In the genomic region with DNA sequence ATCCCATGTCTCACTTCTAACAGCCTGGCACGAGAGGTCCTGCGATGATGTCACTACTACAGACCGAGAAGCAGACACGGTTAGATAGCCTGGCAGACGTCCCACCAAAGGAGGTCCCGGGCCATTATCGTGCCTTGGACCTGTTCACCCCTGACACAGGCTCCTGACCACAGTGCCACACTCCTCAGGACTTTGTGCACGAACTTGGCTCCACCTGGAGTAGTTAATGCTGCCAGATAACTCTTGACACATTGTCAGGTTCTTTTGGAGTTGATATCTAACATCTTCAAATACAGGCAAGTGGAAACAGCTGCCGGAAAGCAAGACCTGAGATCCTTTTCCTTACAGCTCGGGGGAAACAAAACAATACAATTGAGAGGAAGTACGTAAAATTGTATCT, we compare ENCODE assay signal across 11 mouse cellular contexts.
DNase-seq lines count a peak whose midpoint lies in the region; ATAC-seq and TF ChIP-seq lines count a peak whose summit lies in the region.
"Had no signal": no experiment of that assay in that cellular context is flagged by ENCODE, and none has a peak within 500 bp of the region (broad histone marks: within the 10 kb centered on the region; RNA-seq: fewer than 3 reads in every experiment).

No protein-coding gene starts in this region.

- intact Hi-C loops in heart, postnatal 25 days (cut with DNase I): loop anchor here (2.0 to 5.0 kb wide), 2 partner anchors 43 to 149 kb away; a partner anchor contains a TSS

- TF ChIP-seq POLR2A in cortical plate, adult 2 months (IDR thresholded peaks at IDR 0.05; ENCODE audit: extremely low read depth, insufficient read depth, low read length): no peak

- WGBS in liver, postnatal 0 days (ENCODE audit: insufficient replicate concordance): 40% methylated on average over 11 of the region's 11 CpGs
- 70% methylated on average over 11 of the region's 11 CpGs for WGBS in liver, embryonic 11.5 days

- no peak overlapping the region for H3K4me2 ChIP-seq in liver, postnatal 0 days (ENCODE audit: low read depth, low read length)
- no peak overlapping the region for H3K4me2 ChIP-seq in liver, embryonic 11.5 days
- H3K4me2 ChIP-seq: liver, embryonic 15.5 days had no signal

- TF ChIP-seq EP300 in liver, postnatal 0 days (IDR thresholded peaks at IDR 0.05; ENCODE audit: low read depth): peak; percentile 35; the same call in 1 of the 2 replicates

- H3K4me3 ChIP-seq in liver, postnatal 0 days (ENCODE audit: low read depth, low read length): no peak overlapping the region
- no peak overlapping the region for H3K4me3 ChIP-seq in liver, embryonic 11.5 days (ENCODE audit: low read depth, low read length)
- H3K4me3 ChIP-seq in cortical plate, adult 2 months (ENCODE audit: insufficient read depth, low read length): no peak overlapping the region
- H3K4me3 ChIP-seq: liver, embryonic 15.5 days had no signal

- no peak; the same call in 1 of the 2 replicates for ATAC-seq in liver, postnatal 0 days
- no peak for ATAC-seq in liver, embryonic 11.5 days (replicated peaks; ENCODE audit: low FRiP score)

- TF ChIP-seq CTCF in liver, postnatal 0 days (IDR thresholded peaks at IDR 0.05; ENCODE audit: low read depth): no peak
- no peak for TF ChIP-seq CTCF in cortical plate, adult 2 months (IDR thresholded peaks at IDR 0.05; ENCODE audit: extremely low read depth, insufficient read depth, low read length)

- H3K9me3 ChIP-seq in liver, postnatal 0 days (ENCODE audit: low read length): no peaks in the 10 kb centered on the region
- no peaks in the 10 kb centered on the region for H3K9me3 ChIP-seq in liver, embryonic 11.5 days (ENCODE audit: control insufficient read depth, low read length)
- H3K9me3 ChIP-seq: liver, embryonic 15.5 days had no signal

- DNase-seq in liver, postnatal 0 days: no peak
- DNase-seq in liver, embryonic 11.5 days (ENCODE audit: low spot score): no peak
- DNase-seq in heart, postnatal 25 days (ENCODE audit: low spot score): peak; percentile 35
- DNase-seq in lung, postnatal 4 days: peak; percentile 48 to 57
- DNase-seq in ovary, postnatal 10 days (ENCODE audit: low spot score): no peak
- DNase-seq in testis, postnatal 10 days (ENCODE audit: low spot score): no peak
- DNase-seq: cerebellum, postnatal 36 days; right cerebral cortex, postnatal 14 days; thymus, postnatal 14 days had no signal

- no peak overlapping the region for H3K9ac ChIP-seq in liver, postnatal 0 days (replicated peaks)
- H3K9ac ChIP-seq in liver, embryonic 11.5 days (ENCODE audit: low read depth, low read length): no peak overlapping the region
- H3K9ac ChIP-seq: liver, embryonic 15.5 days had no signal

- H3K27ac ChIP-seq in liver, postnatal 0 days (ENCODE audit: low read depth): no peak overlapping the region
- H3K27ac ChIP-seq in liver, embryonic 11.5 days (ENCODE audit: low read depth, low read length): no peak overlapping the region
- H3K27ac ChIP-seq in cortical plate, adult 2 months (ENCODE audit: insufficient read depth, low read length): peak overlapping the region; percentile 70
- H3K27ac ChIP-seq: liver, embryonic 15.5 days had no signal

- H3K4me1 ChIP-seq in liver, postnatal 0 days (ENCODE audit: insufficient read depth): no peaks in the 10 kb centered on the region; the same call in none of the 2 replicates
- no peaks in the 10 kb centered on the region for H3K4me1 ChIP-seq in liver, embryonic 11.5 days (replicated peaks; ENCODE audit: control insufficient read depth, insufficient read depth, low read length)
- no peaks in the 10 kb centered on the region; the same call in 1 of the 2 replicates for H3K4me1 ChIP-seq in cortical plate, adult 2 months (ENCODE audit: control insufficient read depth, insufficient read depth, low read length)
- H3K4me1 ChIP-seq: liver, embryonic 15.5 days had no signal

- H3K27me3 ChIP-seq in liver, postnatal 0 days (ENCODE audit: insufficient read depth, low read length): no peaks in the 10 kb centered on the region
- H3K27me3 ChIP-seq in liver, embryonic 11.5 days (replicated peaks; ENCODE audit: control insufficient read depth, insufficient read depth, low read length): no peaks in the 10 kb centered on the region
- H3K27me3 ChIP-seq: liver, embryonic 15.5 days had no signal

- H3K36me3 ChIP-seq in liver, postnatal 0 days (replicated peaks; ENCODE audit: insufficient read depth, low read length): no peaks in the 10 kb centered on the region
- no peaks in the 10 kb centered on the region for H3K36me3 ChIP-seq in liver, embryonic 11.5 days (ENCODE audit: control insufficient read depth, insufficient read depth, low read length)
- H3K36me3 ChIP-seq: liver, embryonic 15.5 days had no signal

Comparison
In these comparisons a context has a peak if more than half of its experiments do, and no peak if none do; other contexts are left out.
1. DNase-seq: peak in heart, postnatal 25 days (single experiment) and lung, postnatal 4 days (2 of 2); none in liver, postnatal 0 days (single experiment), liver, embryonic 11.5 days (single experiment), ovary, postnatal 10 days (single experiment) and testis, postnatal 10 days (single experiment).